Mouse (Mus musculus) MEL (cell line): ENCODE data around the gene Trio. TPM values are rescaled to one million over a fixed set of nuclear protein-coding genes. Genes with fewer than 3 reads are reported as not detected.

Experiments used
- DNase-seq: peaks from one replicate; pipeline ENCODE4 v3.0.0; 2011; ENCODE audit warnings: low read depth, low spot score
- H3K27ac ChIP-seq: 2 replicates; pipeline ENCODE4 v1.5.1; 2012; ENCODE audit warnings: low read depth, mild to moderate bottlenecking, control low read depth, low read length, moderate library complexity; ENCODE audit not compliant: control insufficient read depth
- H3K27me3 ChIP-seq, 2 experiments: fragments of 150-350 bp in 1 of 2; sonication (generic) in 1 of 2; 2 replicates each; pipeline ENCODE4 v1.6.1; 2012; ENCODE audit warnings: low read length in 2 of 2, mild to moderate bottlenecking in 2 of 2, improper control_type of control experiment in 1 of 2, moderate library complexity in 1 of 2; ENCODE audit not compliant: insufficient read depth in 2 of 2, control insufficient read depth in 1 of 2
- H3K36me3 ChIP-seq, 2 experiments: 2 replicates each; pipeline ENCODE4 v1.6.1; 2012 to 2014; ENCODE audit warnings: low read length in 2 of 2, improper control_type of control experiment in 1 of 2, inconsistent platforms in 1 of 2, mild to moderate bottlenecking in 1 of 2; ENCODE audit not compliant: insufficient read depth in 2 of 2, control insufficient read depth in 1 of 2
- H3K4me1 ChIP-seq, 2 experiments: fragments of 150-350 bp in 1 of 2; sonication (generic) in 1 of 2; 2 replicates each; pipeline ENCODE4 v1.6.1; 2012; ENCODE audit warnings: low read length in 2 of 2, improper control_type of control experiment in 1 of 2, mild to moderate bottlenecking in 1 of 2; ENCODE audit not compliant: insufficient read depth in 2 of 2, control insufficient read depth in 1 of 2
- H3K4me3 ChIP-seq, 2 experiments: fragments of 150-350 bp in 1 of 2; sonication (generic) in 1 of 2; 2 replicates each; pipeline ENCODE4 v1.5.1; 2012; ENCODE audit warnings: low read depth in 2 of 2, low read length in 2 of 2, mild to moderate bottlenecking in 2 of 2, moderate library complexity in 2 of 2, control low read depth in 1 of 2, improper control_type of control experiment in 1 of 2; ENCODE audit not compliant: control insufficient read depth in 1 of 2, insufficient read depth in 1 of 2
- H3K79me2 ChIP-seq: 2 replicates; pipeline ENCODE4 v1.6.1; 2012; ENCODE audit warnings: mild to moderate bottlenecking, low read length, moderate library complexity; ENCODE audit not compliant: control insufficient read depth, poor library complexity, insufficient read depth
- H3K9ac ChIP-seq: 2 replicates; pipeline ENCODE4 v1.6.1; 2012; ENCODE audit warnings: low read depth, mild to moderate bottlenecking, control low read depth, low read length, moderate library complexity; ENCODE audit not compliant: control insufficient read depth, poor library complexity, severe bottlenecking
- H3K9me3 ChIP-seq: fragments of 150-350 bp; sonication (generic); replicated peaks from 2 replicates; pipeline ENCODE4 v1.6.1; 2012; ENCODE audit warnings: mild to moderate bottlenecking, low read length, improper control_type of control experiment, moderate library complexity; ENCODE audit not compliant: insufficient read depth
- BHLHE40 ChIP-seq: IDR thresholded peaks from 2 replicates; pipeline ENCODE4 v1.6.1; 2012; ENCODE audit warnings: low read depth, mild to moderate bottlenecking, inconsistent platforms, low read length, improper control_type of control experiment, borderline replicate concordance
- CHD2 ChIP-seq: IDR thresholded peaks from 2 replicates; pipeline ENCODE4 v1.6.1; 2011; ENCODE audit warnings: low read length, improper control_type of control experiment
- E2F4 ChIP-seq: IDR thresholded peaks from 2 replicates; pipeline ENCODE4 v1.6.1; 2011; ENCODE audit warnings: low read depth, low read length, improper control_type of control experiment, borderline replicate concordance
- ELF1 ChIP-seq: IDR thresholded peaks from 2 replicates; pipeline ENCODE4 v1.6.1; 2014; ENCODE audit warnings: low read depth, mild to moderate bottlenecking, inconsistent platforms, low read length, improper control_type of control experiment, moderate library complexity
- EP300 ChIP-seq, 2 experiments: IDR thresholded peaks; 2 replicates each; pipeline ENCODE4 v1.6.1; 2011; ENCODE audit warnings: improper control_type of control experiment in 2 of 2, low read length in 2 of 2, low read depth in 1 of 2, mild to moderate bottlenecking in 1 of 2
- GABPA ChIP-seq: IDR thresholded peaks from 2 replicates; pipeline ENCODE4 v1.6.1; 2012; ENCODE audit warnings: low read depth, mild to moderate bottlenecking, inconsistent platforms, low read length, improper control_type of control experiment, moderate library complexity
- GATA1 ChIP-seq: IDR thresholded peaks from 2 replicates; pipeline ENCODE4 v1.6.1; 2011; ENCODE audit warnings: low read depth, low read length, improper control_type of control experiment
- HCFC1 ChIP-seq: IDR thresholded peaks from 2 replicates; pipeline ENCODE4 v1.6.1; 2012; ENCODE audit warnings: low read depth, mild to moderate bottlenecking, inconsistent platforms, low read length, improper control_type of control experiment, moderate library complexity
- JUND ChIP-seq: IDR thresholded peaks from 2 replicates; pipeline ENCODE4 v1.6.1; 2011; ENCODE audit warnings: low read depth, mild to moderate bottlenecking, improper control_type of control experiment, low read length
- KAT2A ChIP-seq: conservative IDR thresholded peaks from 2 replicates; pipeline ENCODE4 v1.6.1; 2012; ENCODE audit warnings: low read depth, low read length, improper control_type of control experiment, inconsistent platforms
- MAX ChIP-seq: IDR thresholded peaks from 2 replicates; pipeline ENCODE4 v1.6.1; 2011; ENCODE audit warnings: low read length, improper control_type of control experiment
- MYB ChIP-seq: IDR thresholded peaks from 2 replicates; pipeline ENCODE4 v1.6.1; 2011; ENCODE audit warnings: mild to moderate bottlenecking, low read depth, low read length, improper control_type of control experiment
- MYC ChIP-seq: IDR thresholded peaks from 2 replicates; pipeline ENCODE4 v1.6.1; 2011; ENCODE audit warnings: low read depth, mild to moderate bottlenecking, low read length, improper control_type of control experiment, moderate library complexity
- NRF1 ChIP-seq: IDR thresholded peaks from 2 replicates; pipeline ENCODE4 v1.6.1; 2014; ENCODE audit warnings: low read depth, mild to moderate bottlenecking, inconsistent platforms, low read length, improper control_type of control experiment, moderate library complexity; ENCODE audit not compliant: poor library complexity, insufficient read depth, severe bottlenecking
- SIN3A ChIP-seq: IDR thresholded peaks from 2 replicates; pipeline ENCODE4 v1.6.1; 2012; ENCODE audit warnings: low read length, improper control_type of control experiment, inconsistent platforms
- TBP ChIP-seq: IDR thresholded peaks from 2 replicates; pipeline ENCODE4 v1.8.0; 2011; ENCODE audit warnings: low read depth, low read length, improper control_type of control experiment
- USF2 ChIP-seq, 2 experiments: IDR thresholded peaks; 2 replicates each; pipeline ENCODE4 v1.6.1; 2011 to 2012; ENCODE audit warnings: improper control_type of control experiment in 2 of 2, low read length in 2 of 2, borderline replicate concordance in 1 of 2, inconsistent platforms in 1 of 2, low read depth in 1 of 2, mild to moderate bottlenecking in 1 of 2; ENCODE audit not compliant: insufficient read depth in 1 of 2
- ZC3H11A ChIP-seq: IDR thresholded peaks from 2 replicates; pipeline ENCODE4 v1.6.1; 2012; ENCODE audit warnings: low read depth, mild to moderate bottlenecking, inconsistent platforms, low read length, improper control_type of control experiment
- ZNF384 ChIP-seq: IDR thresholded peaks from 2 replicates; pipeline ENCODE4 v1.6.1; 2012; ENCODE audit warnings: low read depth, mild to moderate bottlenecking, inconsistent platforms, low read length, improper control_type of control experiment
- polyA plus RNA-seq, 2 experiments: library from polyadenylated mRNA; stranded (reverse) in 1 of 2; unstranded in 1 of 2; fragments of >175 nt in 1 of 2; fragments of >200 nt in 1 of 2; gene quantifications; 2 replicates each; pipeline versions ENCODE4 v1.2.1 to v1.2.4; 2012; ENCODE audit warnings: low replicate concordance in 2 of 2, low read depth in 1 of 2; ENCODE audit not compliant: insufficient read length in 2 of 2, insufficient read depth in 1 of 2, missing spikeins in 1 of 2
- total RNA-seq: library from RNA; depleted of rRNA; stranded (reverse); fragments of 300-350 nt; gene quantifications from 2 replicates; pipeline ENCODE4 v1.2.3, GENCODE M21; 2012

Gene Trio
- total and polyA plus RNA-seq, 3 experiments = 0.91 to 1.1 TPM; not detected in 1

- TF ChIP-seq JUND (no peak), MYC (no peak), GATA1 (no peak), GABPA (no peak), BHLHE40 (no peak), CHD2 (no peak)
These were observed 43.7 kb downstream of the Trio start for GRCm38 (mm10) chr15:27981764-27982500.

GRCm38 (mm10) chr15:27981258-27981657, 44.4 kb downstream of the Trio start:
- no peaks in the 10 kb centered on the region for H3K36me3 ChIP-seq
- no peaks in the 10 kb centered on the region for H3K79me2 ChIP-seq
- H3K4me3 ChIP-seq = no peak overlapping the region
- no peaks in the 10 kb centered on the region for H3K9me3 ChIP-seq
- no peak for DNase-seq
- H3K4me1 ChIP-seq = no peaks in the 10 kb centered on the region
- TF ChIP-seq MAX = no peak
- no peak for TF ChIP-seq ZNF384
- TF ChIP-seq TBP = no peak
- no peak for TF ChIP-seq E2F4
- H3K27ac ChIP-seq = no peak overlapping the region
- no peaks in the 10 kb centered on the region for H3K27me3 ChIP-seq
- no peak overlapping the region for H3K9ac ChIP-seq

More at GRCm38 (mm10) chr15:27981764-27982500, 43.7 kb downstream of the Trio start:
- Histone ChIP-seq H3K4me3 (no peak overlapping the region), H3K36me3 (no peaks in the 10 kb centered on the region), H3K79me2 (no peaks in the 10 kb centered on the region), H3K4me1 (no peaks in the 10 kb centered on the region), H3K9me3 (no peaks in the 10 kb centered on the region), H3K9ac (no peak overlapping the region), H3K27ac (no peak overlapping the region), H3K27me3 (no peaks in the 10 kb centered on the region)
- DNase-seq = no peak

GRCm38 (mm10) chr15:27980436-27980835, 45.2 kb downstream of the Trio start:
- Histone ChIP-seq H3K27me3 (no peaks in the 10 kb centered on the region), H3K79me2 (no peaks in the 10 kb centered on the region), H3K27ac (no peak overlapping the region), H3K36me3 (no peaks in the 10 kb centered on the region), H3K4me3 (no peak overlapping the region), H3K4me1 (no peaks in the 10 kb centered on the region), H3K9me3 (no peaks in the 10 kb centered on the region), H3K9ac (no peak overlapping the region)
- DNase-seq = no peak
- no peak for TF ChIP-seq GATA1
- no peak for TF ChIP-seq MYB
- TF ChIP-seq ELF1 = no peak
- TF ChIP-seq KAT2A = no peak
- TF ChIP-seq ZC3H11A = no peak
- no peak for TF ChIP-seq USF2 (IDR thresholded peaks at IDR 0.05; ENCODE audit: borderline replicate concordance in 1 of 2, insufficient read depth in 1 of 2, low read depth in 1 of 2, low read length in 2 of 2)
- no peak for TF ChIP-seq HCFC1
- no peak for TF ChIP-seq ZNF384
- no peak for TF ChIP-seq EP300 (IDR thresholded peaks at IDR 0.05; ENCODE audit: low read depth in 1 of 2, low read length in 2 of 2)
- no peak for TF ChIP-seq SIN3A
- TF ChIP-seq NRF1 = no peak
